Mouse (Mus musculus): Measurements from ENCODE around the gene Aldh18a1. TPM values are rescaled to one million over a fixed set of nuclear protein-coding genes. Genes with fewer than 3 reads are reported as not detected.

Aldh18a1 gene
- polyA plus RNA-seq, 1 experiment = 14.8 TPM

- peak within 1 kb of the TSS; percentile 88 for H3K27ac ChIP-seq (ENCODE audit: control insufficient read depth, insufficient read depth, low read depth, low read length, poor library complexity)
- WGBS = under 1% methylated on average over 50 of the region's 51 CpGs
Measured at GRCm38 (mm10) chr19:40513632-40514078, 74.6 kb downstream of the Aldh18a1 start, which contains the start of gene Sorbs1. Gene Sorbs1, minus strand, starts transcription at chr19:40513779.

GRCm38 (mm10) chr19:40512500-40513421, 75.5 kb downstream of the Aldh18a1 start:
- Histone ChIP-seq H3K27ac (ENCODE audit: control insufficient read depth, insufficient read depth, low read depth, low read length, poor library complexity) (peak overlapping the region; percentile 88), H3K4me3 (replicated peaks; ENCODE audit: control insufficient read depth, low read depth, low read length) (peak overlapping the region; percentile 81), H3K4me1 (ENCODE audit: control insufficient read depth, insufficient read depth, low read length) (no peaks in the 10 kb centered on the region; the same call in 1 of the 2 replicates)
- WGBS = 6% methylated on average over 34 of the region's 34 CpGs
- TF ChIP-seq CTCF (IDR thresholded peaks at IDR 0.05; ENCODE audit: control insufficient read depth, insufficient read depth, low read length) (no peak), POLR2A (IDR thresholded peaks at IDR 0.05; ENCODE audit: borderline replicate concordance, control insufficient read depth, low read depth, low read length) (no peak)

More at GRCm38 (mm10) chr19:40513632-40514078, 74.6 kb downstream of the Aldh18a1 start, which contains the start of gene Sorbs1:
- H3K4me1 ChIP-seq (ENCODE audit: control insufficient read depth, insufficient read depth, low read length) = no peaks in the 10 kb centered on the region; the same call in 1 of the 2 replicates
- peak within 1 kb of the TSS; percentile 81 for H3K4me3 ChIP-seq (replicated peaks; ENCODE audit: control insufficient read depth, low read depth, low read length)
- TF ChIP-seq CTCF (IDR thresholded peaks at IDR 0.05; ENCODE audit: control insufficient read depth, insufficient read depth, low read length) (no peak), POLR2A (IDR thresholded peaks at IDR 0.05; ENCODE audit: borderline replicate concordance, control insufficient read depth, low read depth, low read length) (peak; percentile 98)

GRCm38 (mm10) chr19:40511679-40512309, 76.5 kb downstream of the Aldh18a1 start:
- Histone ChIP-seq H3K4me3 (replicated peaks; ENCODE audit: control insufficient read depth, low read depth, low read length) (peak overlapping the region; percentile 59), H3K4me1 (ENCODE audit: control insufficient read depth, insufficient read depth, low read length) (no peaks in the 10 kb centered on the region; the same call in 1 of the 2 replicates), H3K27ac (ENCODE audit: control insufficient read depth, insufficient read depth, low read depth, low read length, poor library complexity) (no peak overlapping the region)
- no peak for TF ChIP-seq CTCF (IDR thresholded peaks at IDR 0.05; ENCODE audit: control insufficient read depth, insufficient read depth, low read length)
- no peak for TF ChIP-seq POLR2A (IDR thresholded peaks at IDR 0.05; ENCODE audit: borderline replicate concordance, control insufficient read depth, low read depth, low read length)
- 37% methylated on average over 5 of the region's 5 CpGs for WGBS

- H3K27ac ChIP-seq (ENCODE audit: control insufficient read depth, insufficient read depth, low read depth, low read length, poor library complexity) = no peak overlapping the region
- no peaks in the 10 kb centered on the region; the same call in 1 of the 2 replicates for H3K4me1 ChIP-seq (ENCODE audit: control insufficient read depth, insufficient read depth, low read length)
- WGBS = 83% methylated on average over 8 of the region's 8 CpGs
- no peak overlapping the region for H3K4me3 ChIP-seq (replicated peaks; ENCODE audit: control insufficient read depth, low read depth, low read length)
- no peak for TF ChIP-seq POLR2A (IDR thresholded peaks at IDR 0.05; ENCODE audit: borderline replicate concordance, control insufficient read depth, low read depth, low read length)
- TF ChIP-seq CTCF (IDR thresholded peaks at IDR 0.05; ENCODE audit: control insufficient read depth, insufficient read depth, low read length) = no peak
Measured at GRCm38 (mm10) chr19:40511100-40511439, 77.2 kb downstream of the Aldh18a1 start.

- no peak for TF ChIP-seq CTCF (IDR thresholded peaks at IDR 0.05; ENCODE audit: control insufficient read depth, insufficient read depth, low read length)
- TF ChIP-seq POLR2A (IDR thresholded peaks at IDR 0.05; ENCODE audit: borderline replicate concordance, control insufficient read depth, low read depth, low read length) = no peak
- H3K4me1 ChIP-seq (ENCODE audit: control insufficient read depth, insufficient read depth, low read length) = no peaks in the 10 kb centered on the region; the same call in 1 of the 2 replicates
- no peak overlapping the region for H3K4me3 ChIP-seq (replicated peaks; ENCODE audit: control insufficient read depth, low read depth, low read length)
- H3K27ac ChIP-seq (ENCODE audit: control insufficient read depth, insufficient read depth, low read depth, low read length, poor library complexity) = no peak overlapping the region
- 82% methylated on average over 13 of the region's 13 CpGs for WGBS
Measured at GRCm38 (mm10) chr19:40510387-40511099, 77.7 kb downstream of the Aldh18a1 start.

- H3K27ac ChIP-seq (ENCODE audit: control insufficient read depth, insufficient read depth, low read depth, low read length, poor library complexity) = no peak overlapping the region
- H3K4me1 ChIP-seq (ENCODE audit: control insufficient read depth, insufficient read depth, low read length) = no peaks in the 10 kb centered on the region; the same call in 1 of the 2 replicates
- H3K4me3 ChIP-seq (replicated peaks; ENCODE audit: control insufficient read depth, low read depth, low read length) = no peak overlapping the region
- 81% methylated on average over 2 of the region's 2 CpGs for WGBS
- no peak for TF ChIP-seq CTCF (IDR thresholded peaks at IDR 0.05; ENCODE audit: control insufficient read depth, insufficient read depth, low read length)
- TF ChIP-seq POLR2A (IDR thresholded peaks at IDR 0.05; ENCODE audit: borderline replicate concordance, control insufficient read depth, low read depth, low read length) = no peak
Measured at GRCm38 (mm10) chr19:40509274-40509673, 79.0 kb downstream of the Aldh18a1 start.

GRCm38 (mm10) chr19:40508851-40509250, 79.4 kb downstream of the Aldh18a1 start:
- Histone ChIP-seq H3K4me1 (ENCODE audit: control insufficient read depth, insufficient read depth, low read length) (no peaks in the 10 kb centered on the region; the same call in 1 of the 2 replicates), H3K4me3 (replicated peaks; ENCODE audit: control insufficient read depth, low read depth, low read length) (no peak overlapping the region), H3K27ac (ENCODE audit: control insufficient read depth, insufficient read depth, low read depth, low read length, poor library complexity) (no peak overlapping the region)
- TF ChIP-seq POLR2A (IDR thresholded peaks at IDR 0.05; ENCODE audit: borderline replicate concordance, control insufficient read depth, low read depth, low read length) (no peak), CTCF (IDR thresholded peaks at IDR 0.05; ENCODE audit: control insufficient read depth, insufficient read depth, low read length) (no peak)
- 34% methylated on average over 2 of the region's 2 CpGs for WGBS
